Mouse (Mus musculus) ES-E14 (cell line): ENCODE measurements around the gene Riok1.

ENCODE experiments used
- CHD2 ChIP-seq: IDR thresholded peaks from 2 replicates; pipeline ENCODE4 v1.6.1; 2014; ENCODE audit warnings: mild to moderate bottlenecking, low read depth, low read length, inconsistent platforms
- HCFC1 ChIP-seq: IDR thresholded peaks from 2 replicates; pipeline ENCODE4 v1.6.1; 2012; ENCODE audit warnings: low read length, inconsistent platforms, borderline replicate concordance; ENCODE audit not compliant: insufficient read depth
- MAFK ChIP-seq: IDR thresholded peaks from 2 replicates; pipeline ENCODE4 v1.6.1; 2014; ENCODE audit warnings: mild to moderate bottlenecking, low read depth, low read length, inconsistent platforms; ENCODE audit not compliant: insufficient read depth
- ZC3H11A ChIP-seq: IDR thresholded peaks from 2 replicates; pipeline ENCODE4 v1.6.1; 2012; ENCODE audit warnings: low read depth, mild to moderate bottlenecking, inconsistent platforms, low read length, borderline replicate concordance
- ZNF384 ChIP-seq: IDR thresholded peaks from 2 replicates; pipeline ENCODE4 v1.6.1; 2012; ENCODE audit warnings: low read depth, low read length, inconsistent platforms

DNA sequence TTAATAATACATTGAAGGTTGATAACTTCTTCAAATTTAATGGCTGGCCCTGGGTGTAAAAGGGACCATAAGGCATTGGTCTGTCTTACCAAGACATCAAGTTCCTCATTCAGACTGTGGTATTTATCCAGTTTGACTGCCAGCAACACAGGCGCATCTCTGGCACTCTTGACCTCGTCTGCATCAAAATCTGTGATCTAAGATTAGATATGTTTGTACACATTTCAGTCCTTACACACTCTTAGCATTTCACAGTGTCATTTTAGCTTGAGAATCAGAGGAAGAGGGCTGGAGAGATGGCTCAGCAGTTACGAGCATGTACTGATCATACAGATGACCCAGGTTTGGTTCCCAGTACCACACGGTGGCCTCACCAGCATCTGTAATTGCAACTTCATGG, 21.2 kb upstream of the Riok1 start:
- TF ChIP-seq CHD2 (no peak), MAFK (no peak), HCFC1 (no peak), ZC3H11A (no peak), ZNF384 (no peak)
